Mouse (Mus musculus): ENCODE data around the gene Gm17657. TPM values are rescaled to one million over a fixed set of nuclear protein-coding genes. Genes with fewer than 3 reads are reported as not detected.
A peak's percentile ranks its signal among the peaks of the same experiment; 100 is the strongest.

The Gm17657 gene
- not detected in 2 replicates for polyA plus RNA-seq (2015; fragmentation: Nextera tagmentation; extraction: Ambion mirVana)

GRCm38 (mm10) chr17:29549543-29550428, at the start of gene Gm17657, which contains the start of gene Tbc1d22b:
Gene Gm17657 (minus strand): TSS chr17:29549638.
Gene Tbc1d22b (plus strand): TSS chr17:29549785.
- peak; percentile 98 for ATAC-seq
- H3K36me3 ChIP-seq (ENCODE audit: control insufficient read depth, insufficient read depth, low read length) = no peaks in the 10 kb centered on the region
- peak within 1 kb of the TSS; percentile 94 for H3K9ac ChIP-seq (ENCODE audit: low read depth, low read length)
- H3K4me2 ChIP-seq (ENCODE audit: low read length) = peak within 1 kb of the TSS; percentile 93
- no peaks in the 10 kb centered on the region for H3K27me3 ChIP-seq (ENCODE audit: control insufficient read depth, insufficient read depth, low read depth, low read length)
- peak within 1 kb of the TSS; percentile 94 for H3K4me3 ChIP-seq (ENCODE audit: low read depth, low read length)
- WGBS = 2% methylated on average over 43 of the region's 44 CpGs
- H3K4me1 ChIP-seq (ENCODE audit: control insufficient read depth, insufficient read depth, low read length) = peaks cover 13% of the 10 kb centered on the region
- peak within 1 kb of the TSS; percentile 34; the same call in 1 of the 2 replicates for H3K27ac ChIP-seq (ENCODE audit: low read length)
- no peaks in the 10 kb centered on the region for H3K9me3 ChIP-seq (replicated peaks; ENCODE audit: control insufficient read depth, low read length, poor library complexity, severe bottlenecking)

- Histone ChIP-seq H3K9me3 (replicated peaks; ENCODE audit: control insufficient read depth, low read length, poor library complexity, severe bottlenecking) (no peaks in the 10 kb centered on the region), H3K27me3 (ENCODE audit: control insufficient read depth, insufficient read depth, low read depth, low read length) (no peaks in the 10 kb centered on the region), H3K4me2 (ENCODE audit: low read length) (no peak overlapping the region), H3K4me1 (ENCODE audit: control insufficient read depth, insufficient read depth, low read length) (no peaks in the 10 kb centered on the region), H3K27ac (ENCODE audit: low read length) (no peak overlapping the region), H3K4me3 (ENCODE audit: low read depth, low read length) (no peak overlapping the region), H3K9ac (ENCODE audit: low read depth, low read length) (no peak overlapping the region), H3K36me3 (ENCODE audit: control insufficient read depth, insufficient read depth, low read length) (peaks cover 29% of the 10 kb centered on the region)
- 92% methylated on average over 14 of the region's 14 CpGs for whole genome bisulfite sequencing
- no peak for ATAC-seq
Observed at GRCm38 (mm10) chr17:29599051-29599450, 49.6 kb upstream of the Gm17657 start.

GRCm38 (mm10) chr17:29596771-29597132, 47.3 kb upstream of the Gm17657 start:
- peaks cover 29% of the 10 kb centered on the region for H3K36me3 ChIP-seq (ENCODE audit: control insufficient read depth, insufficient read depth, low read length)
- H3K4me1 ChIP-seq (ENCODE audit: control insufficient read depth, insufficient read depth, low read length) = no peaks in the 10 kb centered on the region
- no peak overlapping the region for H3K27ac ChIP-seq (ENCODE audit: low read length)
- 69% methylated on average over 13 of the region's 13 CpGs for WGBS
- H3K4me2 ChIP-seq (ENCODE audit: low read length) = no peak overlapping the region
- ATAC-seq = 0 out of 2 replicates have a peak, but pooled peaks have one; percentile 40
- H3K27me3 ChIP-seq (ENCODE audit: control insufficient read depth, insufficient read depth, low read depth, low read length) = no peaks in the 10 kb centered on the region
- no peak overlapping the region for H3K9ac ChIP-seq (ENCODE audit: low read depth, low read length)
- no peak overlapping the region for H3K4me3 ChIP-seq (ENCODE audit: low read depth, low read length)
- no peaks in the 10 kb centered on the region for H3K9me3 ChIP-seq (replicated peaks; ENCODE audit: control insufficient read depth, low read length, poor library complexity, severe bottlenecking)

GRCm38 (mm10) chr17:29595891-29596770, 46.7 kb upstream of the Gm17657 start:
- Histone ChIP-seq H3K27me3 (ENCODE audit: control insufficient read depth, insufficient read depth, low read depth, low read length) (no peaks in the 10 kb centered on the region), H3K36me3 (ENCODE audit: control insufficient read depth, insufficient read depth, low read length) (peaks cover 29% of the 10 kb centered on the region), H3K4me2 (ENCODE audit: low read length) (no peak overlapping the region), H3K27ac (ENCODE audit: low read length) (no peak overlapping the region), H3K9me3 (replicated peaks; ENCODE audit: control insufficient read depth, low read length, poor library complexity, severe bottlenecking) (no peaks in the 10 kb centered on the region), H3K4me3 (ENCODE audit: low read depth, low read length) (no peak overlapping the region), H3K9ac (ENCODE audit: low read depth, low read length) (no peak overlapping the region), H3K4me1 (ENCODE audit: control insufficient read depth, insufficient read depth, low read length) (no peaks in the 10 kb centered on the region)
- no peak for ATAC-seq
- WGBS = 73% methylated on average over 15 of the region's 15 CpGs

- Histone ChIP-seq H3K9ac (ENCODE audit: low read depth, low read length) (no peak overlapping the region), H3K27me3 (ENCODE audit: control insufficient read depth, insufficient read depth, low read depth, low read length) (no peaks in the 10 kb centered on the region), H3K27ac (ENCODE audit: low read length) (peak overlapping the region; percentile 67), H3K4me3 (ENCODE audit: low read depth, low read length) (no peak overlapping the region), H3K4me2 (ENCODE audit: low read length) (no peak overlapping the region), H3K36me3 (ENCODE audit: control insufficient read depth, insufficient read depth, low read length) (peaks cover 6% of the 10 kb centered on the region; the same call in 1 of the 2 replicates), H3K9me3 (replicated peaks; ENCODE audit: control insufficient read depth, low read length, poor library complexity, severe bottlenecking) (no peaks in the 10 kb centered on the region), H3K4me1 (ENCODE audit: control insufficient read depth, insufficient read depth, low read length) (peaks cover 7% of the 10 kb centered on the region; the same call in 1 of the 2 replicates)
- peak; percentile 80 for ATAC-seq
- 32% methylated on average over 11 of the region's 11 CpGs for WGBS
Observed at GRCm38 (mm10) chr17:29589221-29589898, 39.9 kb upstream of the Gm17657 start.

GRCm38 (mm10) chr17:29586921-29587320, 37.5 kb upstream of the Gm17657 start:
- no peaks in the 10 kb centered on the region for H3K9me3 ChIP-seq (replicated peaks; ENCODE audit: control insufficient read depth, low read length, poor library complexity, severe bottlenecking)
- ATAC-seq = no peak
- H3K9ac ChIP-seq (ENCODE audit: low read depth, low read length) = no peak overlapping the region
- H3K4me1 ChIP-seq (ENCODE audit: control insufficient read depth, insufficient read depth, low read length) = peaks cover 7% of the 10 kb centered on the region; the same call in 1 of the 2 replicates
- 89% methylated on average over 9 of the region's 9 CpGs for WGBS
- no peak overlapping the region for H3K4me2 ChIP-seq (ENCODE audit: low read length)
- no peak overlapping the region for H3K27ac ChIP-seq (ENCODE audit: low read length)
- peaks cover 3% of the 10 kb centered on the region; the same call in 1 of the 2 replicates for H3K36me3 ChIP-seq (ENCODE audit: control insufficient read depth, insufficient read depth, low read length)
- no peaks in the 10 kb centered on the region for H3K27me3 ChIP-seq (ENCODE audit: control insufficient read depth, insufficient read depth, low read depth, low read length)
- H3K4me3 ChIP-seq (ENCODE audit: low read depth, low read length) = no peak overlapping the region

GRCm38 (mm10) chr17:29585446-29585845, 36.0 kb upstream of the Gm17657 start:
- 90% methylated on average over 6 of the region's 6 CpGs for WGBS
- no peak for ATAC-seq
- no peaks in the 10 kb centered on the region for H3K27me3 ChIP-seq (ENCODE audit: control insufficient read depth, insufficient read depth, low read depth, low read length)

GRCm38 (mm10) chr17:29584737-29585136, 35.3 kb upstream of the Gm17657 start:
- Histone ChIP-seq H3K4me3 (ENCODE audit: low read depth, low read length) (no peak overlapping the region), H3K9ac (ENCODE audit: low read depth, low read length) (no peak overlapping the region), H3K36me3 (ENCODE audit: control insufficient read depth, insufficient read depth, low read length) (peaks cover 3% of the 10 kb centered on the region), H3K27ac (ENCODE audit: low read length) (no peak overlapping the region), H3K4me2 (ENCODE audit: low read length) (no peak overlapping the region), H3K27me3 (ENCODE audit: control insufficient read depth, insufficient read depth, low read depth, low read length) (no peaks in the 10 kb centered on the region), H3K9me3 (replicated peaks; ENCODE audit: control insufficient read depth, low read length, poor library complexity, severe bottlenecking) (no peaks in the 10 kb centered on the region), H3K4me1 (ENCODE audit: control insufficient read depth, insufficient read depth, low read length) (peaks cover 7% of the 10 kb centered on the region; the same call in 1 of the 2 replicates)
- ATAC-seq = no peak
- WGBS = 58% methylated on average over 3 of the region's 3 CpGs

More at GRCm38 (mm10) chr17:29585446-29585845, 36.0 kb upstream of the Gm17657 start:
- no peak overlapping the region for H3K4me2 ChIP-seq (ENCODE audit: low read length)
- peaks cover 3% of the 10 kb centered on the region; the same call in 1 of the 2 replicates for H3K36me3 ChIP-seq (ENCODE audit: control insufficient read depth, insufficient read depth, low read length)
- H3K9me3 ChIP-seq (replicated peaks; ENCODE audit: control insufficient read depth, low read length, poor library complexity, severe bottlenecking) = no peaks in the 10 kb centered on the region
- H3K9ac ChIP-seq (ENCODE audit: low read depth, low read length) = no peak overlapping the region
- H3K27ac ChIP-seq (ENCODE audit: low read length) = no peak overlapping the region
- H3K4me1 ChIP-seq (ENCODE audit: control insufficient read depth, insufficient read depth, low read length) = peaks cover 7% of the 10 kb centered on the region; the same call in 1 of the 2 replicates
- no peak overlapping the region for H3K4me3 ChIP-seq (ENCODE audit: low read depth, low read length)

All from midbrain, embryonic 16.5 days (tissue).